In genomic region chr16:95929700-95930435, GRCm38 (mm10) we compare ENCODE assay signal across 11 mouse cellular contexts.
A peak's percentile ranks its signal among the peaks of the same experiment; 100 is the strongest.
DNase-seq lines count a peak whose midpoint lies in the region; ATAC-seq lines count a peak whose summit lies in the region.
"Had no signal": no experiment of that assay in that cellular context is flagged by ENCODE, and none has a peak within 500 bp of the region (broad histone marks: within the 10 kb centered on the region; RNA-seq: fewer than 3 reads in every experiment).

No protein-coding gene starts in this region.

- WGBS in hindbrain, embryonic 10.5 days, result 78% methylated on average over 14 of the region's 14 CpGs
- WGBS in hindbrain, embryonic 11.5 days, result 83% methylated on average over 14 of the region's 14 CpGs
- 61% methylated on average over 14 of the region's 14 CpGs for WGBS in stomach, embryonic 15.5 days

- DNase-seq in hindbrain, embryonic 10.5 days (ENCODE audit: low spot score), result no peak
- DNase-seq in hindbrain, embryonic 11.5 days (ENCODE audit: low spot score), result no peak
- DNase-seq in CD4-positive helper T cell, adult 2 months (ENCODE audit: low read depth, low spot score), result peak; percentile 17
- DNase-seq in spleen, adult 12 weeks (ENCODE audit: low spot score), result no peak
- DNase-seq in spleen, postnatal 14 days (ENCODE audit: low spot score in 2 of 2), result no peak
- DNase-seq in Muller cell, postnatal 12 days (ENCODE audit: inconsistent ontology term), result no peak
- DNase-seq: cerebellum, adult 11-12 months; heart, postnatal 4 days had no signal

- peak overlapping the region; percentile 23; the same call in 1 of the 2 replicates for H3K27ac ChIP-seq in hindbrain, embryonic 10.5 days
- H3K27ac ChIP-seq in hindbrain, embryonic 11.5 days (ENCODE audit: low read depth, low read length), result no peak overlapping the region
- peak overlapping the region; percentile 83 for H3K27ac ChIP-seq in stomach, embryonic 15.5 days

- H3K4me3 ChIP-seq in hindbrain, embryonic 10.5 days, result no peak overlapping the region
- H3K4me3 ChIP-seq in hindbrain, embryonic 11.5 days (ENCODE audit: low read depth, low read length), result no peak overlapping the region
- H3K4me3 ChIP-seq in stomach, embryonic 15.5 days (replicated peaks), result no peak overlapping the region

- H3K4me2 ChIP-seq in hindbrain, embryonic 11.5 days (replicated peaks; ENCODE audit: low read depth, low read length), result no peak overlapping the region
- H3K4me2 ChIP-seq in stomach, embryonic 15.5 days, result no peak overlapping the region

- no peaks in the 10 kb centered on the region for H3K27me3 ChIP-seq in hindbrain, embryonic 10.5 days (ENCODE audit: insufficient read depth, poor library complexity, severe bottlenecking)
- H3K27me3 ChIP-seq in hindbrain, embryonic 11.5 days (ENCODE audit: control insufficient read depth, insufficient read depth, low read length), result no peaks in the 10 kb centered on the region
- no peaks in the 10 kb centered on the region for H3K27me3 ChIP-seq in stomach, embryonic 15.5 days (replicated peaks)
- H3K27me3 ChIP-seq: CH12.LX had no signal

- H3K4me1 ChIP-seq in hindbrain, embryonic 10.5 days (replicated peaks), result peaks cover 20% of the 10 kb centered on the region
- H3K4me1 ChIP-seq in hindbrain, embryonic 11.5 days (replicated peaks; ENCODE audit: control insufficient read depth, insufficient read depth, low read length), result no peaks in the 10 kb centered on the region
- H3K4me1 ChIP-seq in stomach, embryonic 15.5 days, result peaks cover 11% of the 10 kb centered on the region; the same call in 1 of the 2 replicates

- H3K9ac ChIP-seq in hindbrain, embryonic 11.5 days (ENCODE audit: low read depth, low read length), result no peak overlapping the region
- no peak overlapping the region for H3K9ac ChIP-seq in stomach, embryonic 15.5 days

- ATAC-seq in hindbrain, embryonic 11.5 days (ENCODE audit: low FRiP score), result no peak
- ATAC-seq in hematopoietic stem cell, adult 5-6 weeks (replicated peaks in 1 of 2; ENCODE audit: insufficient read depth in 1 of 2, low FRiP score in 2 of 2, low TSS enrichment in 1 of 2, low read depth in 1 of 2, poor library complexity in 2 of 2, severe bottlenecking in 2 of 2), result peak; percentile 68 to 75
- ATAC-seq in stomach, embryonic 15.5 days (ENCODE audit: insufficient read depth, low FRiP score, low read depth), result no peak

- no peaks in the 10 kb centered on the region for H3K36me3 ChIP-seq in hindbrain, embryonic 10.5 days
- H3K36me3 ChIP-seq in hindbrain, embryonic 11.5 days (ENCODE audit: control insufficient read depth, insufficient read depth, low read length), result no peaks in the 10 kb centered on the region
- no peaks in the 10 kb centered on the region for H3K36me3 ChIP-seq in stomach, embryonic 15.5 days

- H3K9me3 ChIP-seq in hindbrain, embryonic 10.5 days, result no peaks in the 10 kb centered on the region
- no peaks in the 10 kb centered on the region for H3K9me3 ChIP-seq in hindbrain, embryonic 11.5 days (ENCODE audit: control insufficient read depth, low read length)
- no peaks in the 10 kb centered on the region for H3K9me3 ChIP-seq in stomach, embryonic 15.5 days

Comparison
In these comparisons a context has a peak if more than half of its experiments do, and no peak if none do; other contexts are left out.
1. ATAC-seq: peak in hematopoietic stem cell, adult 5-6 weeks (2 of 2); none in hindbrain, embryonic 11.5 days (single experiment) and stomach, embryonic 15.5 days (single experiment).